Mouse (Mus musculus) kidney, postnatal 14 days (tissue): ENCODE data around the gene S100a11.

Source experiments
- DNase-seq: peaks from one replicate; pipeline ENCODE4 v3.0.0; 2022; ENCODE audit warnings: mixed read lengths

S100a11 gene

GRCm38 (mm10) chr3:93562372-93562771, 42.1 kb downstream of the S100a11 start:
- no peak for DNase-seq

GRCm38 (mm10) chr3:93563216-93563615, 42.9 kb downstream of the S100a11 start:
- no peak for DNase-seq

GRCm38 (mm10) chr3:93566892-93567291, 46.6 kb downstream of the S100a11 start:
- no peak for DNase-seq

GRCm38 (mm10) chr3:93567721-93568120, 47.4 kb downstream of the S100a11 start:
- no peak for DNase-seq

- peak; percentile 90 for DNase-seq
These were observed 48.2 kb downstream of the S100a11 start for GRCm38 (mm10) chr3:93568428-93569040.

GRCm38 (mm10) chr3:93569046-93569445, 48.8 kb downstream of the S100a11 start:
- DNase-seq: no peak

- DNase-seq: no peak
These were observed 51.9 kb downstream of the S100a11 start for GRCm38 (mm10) chr3:93572058-93572791.
